Mouse (Mus musculus): ENCODE data around the gene Rtkn2. TPM values are rescaled to one million over a fixed set of nuclear protein-coding genes. Genes with fewer than 3 reads are reported as not detected.

The Rtkn2 gene
- polyA plus RNA-seq, 1 experiment, result 0.05 TPM

DNA sequence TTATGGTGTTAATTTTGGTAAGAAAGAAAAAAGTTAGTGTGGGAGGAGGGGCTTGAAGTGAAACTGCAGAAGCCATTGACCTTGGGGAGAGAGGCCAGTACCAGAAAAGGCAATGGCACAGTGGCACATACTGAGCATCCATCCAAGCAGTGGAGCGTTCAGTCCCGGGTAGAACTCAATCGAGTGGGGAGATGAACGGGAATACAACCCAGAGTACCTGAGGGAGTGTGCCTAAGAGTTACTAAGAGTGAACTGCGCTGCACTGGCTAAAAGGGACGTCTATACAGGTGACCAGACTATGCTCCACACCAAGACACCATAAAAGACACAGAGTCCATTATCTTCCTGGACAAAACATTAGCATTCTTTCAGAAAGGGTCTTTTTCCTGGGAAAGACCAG, 128.3 kb downstream of the Rtkn2 start:
- Histone ChIP-seq H3K27me3 (replicated peaks; ENCODE audit: control insufficient read depth, insufficient read depth, low read length) (no peaks in the 10 kb centered on the region), H3K27ac (ENCODE audit: insufficient read depth, low read depth, low read length) (0 out of 2 replicates have a peak overlapping the region, but pooled peaks have one; percentile 19), H3K4me3 (ENCODE audit: insufficient read depth, low read depth, low read length) (no peak overlapping the region), H3K36me3 (ENCODE audit: control insufficient read depth, insufficient read depth, low read length) (no peaks in the 10 kb centered on the region; the same call in 1 of the 2 replicates), H3K4me1 (ENCODE audit: control insufficient read depth, insufficient read depth, low read length) (peaks cover 9% of the 10 kb centered on the region)
- TF ChIP-seq CTCF (conservative IDR thresholded peaks at IDR 0.05; ENCODE audit: insufficient read depth, insufficient read length, low read depth, low read length) (no peak), POLR2A (IDR thresholded peaks at IDR 0.05; ENCODE audit: low read depth, low read length) (no peak)
- WGBS, result 53% methylated on average over 6 of the region's 6 CpGs
- no peak for DNase-seq

Other genes with a start within 250 kb of the Rtkn2 start
- 0.14 and 0.19 TPM in 2 replicates for gene Zfp365, start 66.9 kb upstream of the Rtkn2 start, polyA plus RNA-seq (2012; rRNA removed)

Data from kidney, adult 2 months (tissue).